Mouse (Mus musculus): ENCODE measurements at regions not wholly inside any gene's neighbourhood (a gene's known extent, or its start where the extent isn't known, plus 50 kb on each side); places are given as distances from the start of the nearest gene placed in this dataset.

GRCm38 (mm10) chr13:51227836-51228235, 57.0 kb downstream of the Nxnl2 start:
- DNase-seq (ENCODE audit: low read depth in 1 of 2, low spot score in 2 of 2), result no peak

- DNase-seq (ENCODE audit: low read depth in 1 of 2, low spot score in 2 of 2), result no peak
Measured at GRCm38 (mm10) chr13:51228862-51229770, 58.3 kb downstream of the Nxnl2 start.

GRCm38 (mm10) chr13:51229862-51230261, 59.0 kb downstream of the Nxnl2 start:
- no peak for DNase-seq (ENCODE audit: low read depth in 1 of 2, low spot score in 2 of 2)

GRCm38 (mm10) chr13:51231586-51231985, 60.8 kb downstream of the Nxnl2 start:
- DNase-seq (ENCODE audit: low read depth in 1 of 2, low spot score in 2 of 2), result no peak

- no peak for DNase-seq (ENCODE audit: low read depth in 1 of 2, low spot score in 2 of 2)
Measured at GRCm38 (mm10) chr13:51247378-51247777, 76.6 kb downstream of the Nxnl2 start.

GRCm38 (mm10) chr13:51253371-51253770, 82.5 kb downstream of the Nxnl2 start:
- DNase-seq (ENCODE audit: low read depth in 1 of 2, low spot score in 2 of 2), result no peak

GRCm38 (mm10) chr13:51255688-51256087, 84.9 kb downstream of the Nxnl2 start:
- DNase-seq (ENCODE audit: low read depth in 1 of 2, low spot score in 2 of 2), result no peak

GRCm38 (mm10) chr13:51258752-51259721, 88.2 kb downstream of the Nxnl2 start:
- DNase-seq (ENCODE audit: low read depth in 1 of 2, low spot score in 2 of 2), result no peak

- DNase-seq (ENCODE audit: low read depth in 1 of 2, low spot score in 2 of 2), result no peak
Measured at GRCm38 (mm10) chr13:51261619-51262018, 90.8 kb downstream of the Nxnl2 start.

- DNase-seq (ENCODE audit: low read depth in 1 of 2, low spot score in 2 of 2), result no peak
Measured at GRCm38 (mm10) chr13:51272786-51273185, 102.0 kb downstream of the Nxnl2 start.

- DNase-seq (ENCODE audit: low read depth in 1 of 2, low spot score in 2 of 2), result no peak
Measured at GRCm38 (mm10) chr13:51274639-51275038, 103.8 kb downstream of the Nxnl2 start.

- no peak for DNase-seq (ENCODE audit: low read depth in 1 of 2, low spot score in 2 of 2)
Measured at GRCm38 (mm10) chr13:51276601-51277000, 105.8 kb downstream of the Nxnl2 start.

- DNase-seq (ENCODE audit: low read depth in 1 of 2, low spot score in 2 of 2), result no peak
Measured at GRCm38 (mm10) chr13:51277515-51277914, 106.7 kb downstream of the Nxnl2 start.

GRCm38 (mm10) chr13:51279642-51280387, 109.0 kb downstream of the Nxnl2 start:
- DNase-seq (ENCODE audit: low read depth in 1 of 2, low spot score in 2 of 2), result no peak

GRCm38 (mm10) chr13:51280388-51280753, 109.5 kb downstream of the Nxnl2 start:
- DNase-seq (ENCODE audit: low read depth in 1 of 2, low spot score in 2 of 2), result no peak

- DNase-seq (ENCODE audit: low read depth in 1 of 2, low spot score in 2 of 2), result no peak
Measured at GRCm38 (mm10) chr13:51284679-51285078, 113.9 kb downstream of the Nxnl2 start.

GRCm38 (mm10) chr13:51289442-51289841, 118.6 kb downstream of the Nxnl2 start:
- no peak for DNase-seq (ENCODE audit: low read depth in 1 of 2, low spot score in 2 of 2)

GRCm38 (mm10) chr13:51290021-51290424, 118.4 kb upstream of the S1pr3 start:
- no peak for DNase-seq (ENCODE audit: low read depth in 1 of 2, low spot score in 2 of 2)

GRCm38 (mm10) chr13:51290926-51291325, 117.5 kb upstream of the S1pr3 start:
- DNase-seq (ENCODE audit: low read depth in 1 of 2, low spot score in 2 of 2), result no peak

GRCm38 (mm10) chr13:51293047-51293446, 115.4 kb upstream of the S1pr3 start:
- DNase-seq (ENCODE audit: low read depth in 1 of 2, low spot score in 2 of 2), result no peak

- no peak for DNase-seq (ENCODE audit: low read depth in 1 of 2, low spot score in 2 of 2)
Measured at GRCm38 (mm10) chr13:51295872-51296271, 112.6 kb upstream of the S1pr3 start.
